Mouse (Mus musculus) heart, embryonic 13.5 days (tissue): ENCODE results near the gene Hadha. TPM values are rescaled to one million over a fixed set of nuclear protein-coding genes. Genes with fewer than 3 reads are reported as not detected.

ENCODE experiments used
- ATAC-seq: fragments of 200-750 bp; cut with Nextera tagmentation; 2 replicates; pipeline ENCODE4 v1.8.0; 2017; ENCODE audit warnings: moderate TSS enrichment; ENCODE audit not compliant: insufficient number of reproducible peaks, low FRiP score, low TSS enrichment; ENCODE audit errors: extremely low read depth
- H3K27ac ChIP-seq: fragments of 300-500 bp; sonication (generic); replicated peaks from 2 replicates; pipeline ENCODE4 v1.5.1; 2015; ENCODE audit warnings: moderate library complexity, mild to moderate bottlenecking, inconsistent platforms
- H3K27me3 ChIP-seq: fragments of 300-500 bp; sonication (generic); replicated peaks from 2 replicates; pipeline ENCODE4 v1.6.1; 2015; ENCODE audit warnings: mild to moderate bottlenecking, inconsistent platforms
- H3K36me3 ChIP-seq: fragments of 300-500 bp; sonication (generic); 2 replicates; pipeline ENCODE4 v1.6.1; 2015; ENCODE audit warnings: mild to moderate bottlenecking, inconsistent platforms
- H3K4me1 ChIP-seq: fragments of 300-500 bp; sonication (generic); 2 replicates; pipeline ENCODE4 v1.6.1; 2015; ENCODE audit warnings: inconsistent platforms
- H3K4me2 ChIP-seq: fragments of 300-500 bp; sonication (generic); 2 replicates; pipeline ENCODE4 v1.6.1; 2015; ENCODE audit warnings: inconsistent platforms, mild to moderate bottlenecking, moderate library complexity
- H3K4me3 ChIP-seq: fragments of 300-500 bp; sonication (generic); 2 replicates; pipeline ENCODE4 v1.5.1; 2015; ENCODE audit warnings: moderate library complexity, mild to moderate bottlenecking, inconsistent platforms
- H3K9ac ChIP-seq: fragments of 300-500 bp; sonication (generic); 2 replicates; pipeline ENCODE4 v1.6.1; 2015; ENCODE audit warnings: inconsistent platforms, mild to moderate bottlenecking, moderate library complexity
- H3K9me3 ChIP-seq: fragments of 300-500 bp; sonication (generic); 2 replicates; pipeline ENCODE4 v1.6.1; 2016; ENCODE audit warnings: inconsistent platforms
- WGBS: fragments of 180-500 bp; shearing (Covaris S2); methylation state at CpG from one replicate; pipeline ENCODE4 v1.1.7; 2015; ENCODE audit warnings: mixed read lengths; 5-methylcytosine and 5-hydroxymethylcytosine counted together
- polyA plus RNA-seq: library from polyadenylated mRNA; unstranded; fragments of >200 nt; fragmentation: Nextera tagmentation; extraction: Ambion mirVana; gene quantifications from 2 replicates; pipeline ENCODE4 v1.2.1, GENCODE M21; 2015

The Hadha gene
- polyA plus RNA-seq = 212 and 223 TPM in 2 replicates

- peaks cover 58% of the 10 kb centered on the region for H3K4me1 ChIP-seq
- WGBS = under 1% methylated on average over 53 of the region's 53 CpGs
- no peaks in the 10 kb centered on the region for H3K27me3 ChIP-seq
- peak within 1 kb of the TSS; percentile 85 for H3K4me2 ChIP-seq
- peaks cover 4% of the 10 kb centered on the region; the same call in 1 of the 2 replicates for H3K36me3 ChIP-seq
- H3K9me3 ChIP-seq = no peaks in the 10 kb centered on the region
- peak within 1 kb of the TSS; percentile 99 for H3K9ac ChIP-seq
- H3K4me3 ChIP-seq = peak within 1 kb of the TSS; percentile 97
- peak within 1 kb of the TSS; percentile 94 for H3K27ac ChIP-seq
- ATAC-seq = peak; percentile 77
Measured at GRCm38 (mm10) chr5:30154474-30155394, at the start of gene Hadha, which contains the start of gene Hadhb. Gene Hadha (minus strand): TSS chr5:30155162. Gene Hadhb (plus strand): TSS chr5:30155248.

DNA sequence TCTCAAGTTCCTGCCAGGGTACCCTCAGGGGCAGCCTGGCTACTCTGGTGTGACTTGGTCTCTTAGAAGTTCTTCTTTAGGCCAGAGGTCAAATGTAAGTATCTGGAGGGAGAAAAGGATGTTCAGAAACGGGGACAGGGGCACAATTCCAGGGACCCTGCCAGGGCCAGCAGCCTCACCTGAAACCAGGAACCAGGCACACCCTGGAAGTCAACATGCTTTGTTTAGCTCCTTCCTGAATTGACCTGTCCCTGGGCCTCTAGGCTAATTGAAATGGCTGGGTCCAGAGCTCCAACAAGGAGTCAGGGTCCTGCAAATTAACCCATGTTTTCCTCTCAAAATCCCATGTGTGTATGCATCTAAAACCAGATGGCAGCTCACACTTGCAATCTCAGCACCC lies 49.5 kb upstream of the Hadha start:
- WGBS = 41% methylated on average over 1 of the region's 1 CpGs
- Histone ChIP-seq H3K4me2 (no peak overlapping the region), H3K4me3 (no peak overlapping the region), H3K9ac (no peak overlapping the region), H3K9me3 (no peaks in the 10 kb centered on the region), H3K27me3 (no peaks in the 10 kb centered on the region), H3K36me3 (no peaks in the 10 kb centered on the region), H3K27ac (no peak overlapping the region), H3K4me1 (peaks cover 10% of the 10 kb centered on the region)
- ATAC-seq = no peak

- WGBS = 72% methylated on average over 10 of the region's 10 CpGs
- no peaks in the 10 kb centered on the region for H3K36me3 ChIP-seq
- H3K27ac ChIP-seq = no peak overlapping the region
- H3K9ac ChIP-seq = no peak overlapping the region
- no peaks in the 10 kb centered on the region for H3K9me3 ChIP-seq
- ATAC-seq = no peak
- peaks cover 5% of the 10 kb centered on the region; the same call in 1 of the 2 replicates for H3K4me1 ChIP-seq
- H3K27me3 ChIP-seq = no peaks in the 10 kb centered on the region
- no peak overlapping the region for H3K4me2 ChIP-seq
- no peak overlapping the region for H3K4me3 ChIP-seq
Measured at GRCm38 (mm10) chr5:30203216-30203885, 48.4 kb upstream of the Hadha start.

DNA sequence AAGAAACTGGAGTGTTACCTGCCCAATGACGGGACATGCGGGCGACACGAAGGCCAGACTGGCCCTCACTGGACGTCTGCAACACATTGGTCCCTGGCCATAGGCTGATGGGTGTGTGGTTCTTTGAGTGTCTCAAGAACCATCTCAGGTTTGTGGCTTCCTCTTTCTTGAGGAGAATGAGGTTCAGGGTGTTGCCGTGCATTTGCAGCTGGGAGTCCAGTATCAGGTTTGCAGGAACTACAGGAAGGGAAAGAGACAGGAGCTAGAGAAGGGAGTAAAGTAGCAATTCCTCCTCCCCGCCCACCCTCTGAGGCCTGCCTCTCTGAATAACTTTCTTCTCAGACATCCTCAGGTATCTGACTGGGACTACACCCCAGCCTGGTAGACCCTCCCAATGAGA lies 47.3 kb upstream of the Hadha start:
- H3K27me3 ChIP-seq = no peaks in the 10 kb centered on the region
- H3K36me3 ChIP-seq = no peaks in the 10 kb centered on the region
- H3K4me3 ChIP-seq = no peak overlapping the region
- H3K9ac ChIP-seq = no peak overlapping the region
- no peak overlapping the region for H3K4me2 ChIP-seq
- ATAC-seq = no peak
- WGBS = 78% methylated on average over 7 of the region's 7 CpGs
- H3K4me1 ChIP-seq = peaks cover 9% of the 10 kb centered on the region; the same call in 1 of the 2 replicates
- H3K27ac ChIP-seq = no peak overlapping the region
- H3K9me3 ChIP-seq = no peaks in the 10 kb centered on the region

- Histone ChIP-seq H3K4me2 (no peak overlapping the region), H3K27me3 (no peaks in the 10 kb centered on the region), H3K36me3 (no peaks in the 10 kb centered on the region), H3K9me3 (no peaks in the 10 kb centered on the region), H3K4me1 (peaks cover 10% of the 10 kb centered on the region; the same call in 1 of the 2 replicates), H3K4me3 (no peak overlapping the region), H3K9ac (no peak overlapping the region), H3K27ac (no peak overlapping the region)
- 40% methylated on average over 5 of the region's 5 CpGs for WGBS
- ATAC-seq = no peak
Measured at GRCm38 (mm10) chr5:30201521-30201920, 46.6 kb upstream of the Hadha start.

- no peak overlapping the region for H3K27ac ChIP-seq
- no peak for ATAC-seq
- no peaks in the 10 kb centered on the region for H3K9me3 ChIP-seq
- 62% methylated on average over 7 of the region's 7 CpGs for WGBS
- H3K4me3 ChIP-seq = no peak overlapping the region
- H3K36me3 ChIP-seq = no peaks in the 10 kb centered on the region
- peaks cover 16% of the 10 kb centered on the region; the same call in 1 of the 2 replicates for H3K4me1 ChIP-seq
- 0 out of 2 replicates have a peak overlapping the region, but pooled peaks have one; percentile 10 for H3K9ac ChIP-seq
- H3K27me3 ChIP-seq = no peaks in the 10 kb centered on the region
- no peak overlapping the region for H3K4me2 ChIP-seq
Measured at GRCm38 (mm10) chr5:30198257-30198656, 43.3 kb upstream of the Hadha start.

DNA sequence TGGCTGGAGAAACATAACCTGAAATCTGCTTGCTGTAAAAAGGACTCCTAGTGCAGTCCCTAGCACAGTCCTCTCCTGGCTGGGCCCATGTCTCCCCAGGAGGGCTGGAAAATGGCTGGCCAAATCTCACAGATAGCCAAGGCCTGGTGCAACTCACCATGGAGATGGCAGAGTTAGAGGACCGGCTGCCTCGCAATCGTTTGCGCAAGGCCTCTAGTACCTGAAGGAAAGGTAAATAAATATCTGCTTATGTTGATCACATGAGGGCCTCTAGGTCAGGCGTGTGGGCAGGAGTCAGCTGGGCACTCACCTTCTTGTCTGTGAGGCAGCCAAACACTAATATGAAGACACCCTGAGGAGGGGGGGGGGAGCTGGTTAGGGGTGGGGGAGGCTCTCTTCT lies 40.4 kb upstream of the Hadha start:
- Histone ChIP-seq H3K36me3 (peaks cover 5% of the 10 kb centered on the region), H3K4me3 (no peak overlapping the region), H3K4me1 (peaks cover 12% of the 10 kb centered on the region; the same call in 1 of the 2 replicates), H3K9ac (no peak overlapping the region), H3K27me3 (no peaks in the 10 kb centered on the region), H3K9me3 (no peaks in the 10 kb centered on the region), H3K27ac (no peak overlapping the region), H3K4me2 (no peak overlapping the region)
- ATAC-seq = no peak
- WGBS = 93% methylated on average over 5 of the region's 5 CpGs

DNA sequence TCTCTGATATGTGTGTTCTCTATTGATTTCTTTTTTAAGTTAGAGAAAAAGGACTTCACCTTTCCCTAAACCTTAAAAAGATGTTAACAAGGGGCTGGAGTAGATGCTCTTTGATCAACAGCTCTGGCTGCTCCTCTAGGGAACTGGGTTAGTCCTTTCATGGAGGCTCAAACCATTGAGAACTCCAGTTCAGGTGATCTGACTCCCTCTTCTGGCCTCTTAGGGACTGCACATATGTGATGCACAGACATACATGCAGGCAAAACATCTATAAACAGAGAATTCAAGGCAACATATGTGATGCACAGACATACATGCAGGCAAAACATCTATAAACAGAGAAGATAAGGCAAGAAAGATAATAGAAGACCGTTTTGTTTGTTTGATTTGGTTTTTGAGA lies 37.5 kb upstream of the Hadha start:
- no peak overlapping the region for H3K4me3 ChIP-seq
- H3K27ac ChIP-seq = no peak overlapping the region
- H3K9me3 ChIP-seq = no peaks in the 10 kb centered on the region
- H3K27me3 ChIP-seq = no peaks in the 10 kb centered on the region
- peaks cover 6% of the 10 kb centered on the region; the same call in 1 of the 2 replicates for H3K4me1 ChIP-seq
- no peak overlapping the region for H3K9ac ChIP-seq
- H3K36me3 ChIP-seq = peaks cover 29% of the 10 kb centered on the region
- ATAC-seq = no peak
- 68% methylated on average over 1 of the region's 1 CpGs for WGBS
- no peak overlapping the region for H3K4me2 ChIP-seq

DNA sequence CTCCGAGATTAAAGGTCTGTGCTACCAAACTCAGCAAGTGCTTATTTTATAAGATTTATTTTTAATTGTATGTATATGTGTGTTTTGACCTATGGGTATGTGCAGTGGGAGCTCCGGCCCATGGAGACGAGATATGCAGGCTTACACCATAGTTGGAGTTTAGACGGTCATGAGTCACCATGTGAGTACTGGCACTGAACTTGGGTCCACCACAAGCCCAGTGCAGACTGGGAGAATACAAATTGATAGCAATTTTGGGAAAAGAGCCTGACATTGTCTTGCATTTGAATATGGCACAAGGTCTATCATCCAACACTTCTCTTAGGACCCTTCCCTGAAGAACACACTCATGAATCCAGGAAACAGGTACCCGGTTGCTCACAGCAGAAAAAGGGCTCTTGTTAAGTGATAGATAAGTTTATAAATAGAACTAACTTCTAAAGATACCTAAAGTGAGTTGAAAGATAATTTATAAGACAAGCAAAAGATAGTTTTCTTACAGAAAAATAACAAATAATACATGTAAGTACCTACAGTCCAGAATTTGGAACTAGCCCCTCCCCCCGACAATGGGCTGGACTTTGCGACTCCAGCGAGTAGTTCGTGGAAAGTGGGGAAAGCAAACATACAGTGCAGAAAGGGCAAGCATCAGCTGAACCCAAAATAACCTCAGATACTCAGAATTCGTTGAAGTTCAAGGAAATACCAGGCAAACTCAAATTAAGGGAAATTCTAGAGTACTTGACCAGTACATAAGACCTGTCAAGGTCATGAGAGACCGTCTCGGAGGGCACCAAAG lies 32.9 kb upstream of the Hadha start:
- peaks cover 67% of the 10 kb centered on the region for H3K36me3 ChIP-seq

GRCm38 (mm10) chr5:30175811-30176210 lies 20.8 kb upstream of the Hadha start:
- Histone ChIP-seq H3K4me3 (no peak overlapping the region), H3K36me3 (peaks cover 92% of the 10 kb centered on the region)
- 82% methylated on average over 4 of the region's 4 CpGs for WGBS

More for the DNA sequence above, 32.9 kb upstream of the Hadha start:
- H3K9me3 ChIP-seq = no peaks in the 10 kb centered on the region
- ATAC-seq = no peak
- H3K4me3 ChIP-seq = no peak overlapping the region
- H3K27ac ChIP-seq = no peak overlapping the region
- no peak overlapping the region for H3K4me2 ChIP-seq
- no peak overlapping the region for H3K9ac ChIP-seq
- 85% methylated on average over 12 of the region's 12 CpGs for WGBS
- H3K4me1 ChIP-seq = no peaks in the 10 kb centered on the region
- H3K27me3 ChIP-seq = no peaks in the 10 kb centered on the region

More at GRCm38 (mm10) chr5:30175811-30176210, 20.8 kb upstream of the Hadha start:
- Histone ChIP-seq H3K4me2 (no peak overlapping the region), H3K4me1 (peaks cover 20% of the 10 kb centered on the region), H3K9me3 (no peaks in the 10 kb centered on the region), H3K27me3 (no peaks in the 10 kb centered on the region), H3K27ac (no peak overlapping the region), H3K9ac (no peak overlapping the region)
- ATAC-seq = no peak
